Mouse (Mus musculus): ENCODE data around the gene Polr1e.

GRCm38 (mm10) chr4:44993847-44994246, 24.5 kb upstream of the Polr1e start:
- TF ChIP-seq CTCF (IDR thresholded peaks at IDR 0.05; ENCODE audit: borderline replicate concordance, insufficient read depth, low read length) (no peak), POLR2A (IDR thresholded peaks at IDR 0.05; ENCODE audit: low read depth, low read length) (no peak)

Data from embryonic fibroblast, embryonic 13.5 days (primary cell).